Mouse (Mus musculus): Measurements from ENCODE around the gene Vwa7. TPM values are rescaled to one million over a fixed set of nuclear protein-coding genes. Genes with fewer than 3 reads are reported as not detected.
"Not testable (repeated sequence)": the region's sequence is repeated elsewhere in the genome, so short reads cannot be mapped to it uniquely, and the experiment has no call there.

Vwa7 gene
- polyA plus RNA-seq, 1 experiment from 2014 or later = 0.16 TPM

- H3K4me3 ChIP-seq (replicated peaks; ENCODE audit: low read length) = no peak overlapping the region
- no peaks in the 10 kb centered on the region for H3K36me3 ChIP-seq (replicated peaks; ENCODE audit: control insufficient read depth, insufficient read depth)
- no peaks in the 10 kb centered on the region for H3K27me3 ChIP-seq (ENCODE audit: control insufficient read depth, insufficient read depth, low read length)
- H3K9me3 ChIP-seq (ENCODE audit: control insufficient read depth, low read length) = no peaks in the 10 kb centered on the region
- 94% methylated on average over 15 of the region's 15 CpGs for WGBS
- H3K4me1 ChIP-seq (replicated peaks; ENCODE audit: control insufficient read depth, insufficient read depth, low read length) = peaks cover 17% of the 10 kb centered on the region
- no peak overlapping the region for H3K27ac ChIP-seq
- H3K9ac ChIP-seq = no peak overlapping the region
- DNase-seq (ENCODE audit: low spot score) = no peak
- no peak for ATAC-seq (ENCODE audit: low FRiP score)
- no peak overlapping the region for H3K4me2 ChIP-seq (replicated peaks)
Measured at GRCm38 (mm10) chr17:34998526-34999430, 17.6 kb upstream of the Vwa7 start.

- H3K4me1 ChIP-seq (replicated peaks; ENCODE audit: control insufficient read depth, insufficient read depth, low read length) = peaks cover 17% of the 10 kb centered on the region
- peak overlapping the region; percentile 100 for H3K4me2 ChIP-seq (replicated peaks)
- peak overlapping the region; percentile 92 for H3K4me3 ChIP-seq (replicated peaks; ENCODE audit: low read length)
- not testable (repeated sequence) for DNase-seq (ENCODE audit: low spot score); ATAC-seq (ENCODE audit: low FRiP score); H3K9me3 ChIP-seq (ENCODE audit: control insufficient read depth, low read length); H3K27me3 ChIP-seq (ENCODE audit: control insufficient read depth, insufficient read depth, low read length); H3K36me3 ChIP-seq (replicated peaks; ENCODE audit: control insufficient read depth, insufficient read depth)
- peak overlapping the region; percentile 96 for H3K27ac ChIP-seq
- peak overlapping the region; percentile 92 for H3K9ac ChIP-seq
- WGBS = 25% methylated on average over 28 of the region's 32 CpGs
Measured at GRCm38 (mm10) chr17:34999871-35000716, 16.3 kb upstream of the Vwa7 start.

- WGBS = under 1% methylated on average over 66 of the region's 83 CpGs
- Histone ChIP-seq H3K4me3 (replicated peaks; ENCODE audit: low read length) (peak within 1 kb of the TSS; percentile 92), H3K27ac (peak within 1 kb of the TSS; percentile 96), H3K9ac (peak within 1 kb of the TSS; percentile 92), H3K36me3 (replicated peaks; ENCODE audit: control insufficient read depth, insufficient read depth) (peaks cover 18% of the 10 kb centered on the region), H3K4me1 (replicated peaks; ENCODE audit: control insufficient read depth, insufficient read depth, low read length) (peaks cover 17% of the 10 kb centered on the region), H3K27me3 (ENCODE audit: control insufficient read depth, insufficient read depth, low read length) (no peaks in the 10 kb centered on the region), H3K4me2 (replicated peaks) (peak within 1 kb of the TSS; percentile 100), H3K9me3 (ENCODE audit: control insufficient read depth, low read length) (no peaks in the 10 kb centered on the region)
- DNase-seq (ENCODE audit: low spot score) (peak; percentile 81), ATAC-seq (ENCODE audit: low FRiP score) (peak; percentile 88)
Measured at GRCm38 (mm10) chr17:35000717-35001451, 15.5 kb upstream of the Vwa7 start, which contains the start of gene Vars. Gene Vars, plus strand, starts transcription at chr17:35000987.

- H3K9me3 ChIP-seq (ENCODE audit: control insufficient read depth, low read length) = no peaks in the 10 kb centered on the region
- peak overlapping the region; percentile 96 for H3K27ac ChIP-seq
- H3K27me3 ChIP-seq (ENCODE audit: control insufficient read depth, insufficient read depth, low read length) = no peaks in the 10 kb centered on the region
- peaks cover 17% of the 10 kb centered on the region for H3K4me1 ChIP-seq (replicated peaks; ENCODE audit: control insufficient read depth, insufficient read depth, low read length)
- peak overlapping the region; percentile 100 for H3K4me2 ChIP-seq (replicated peaks)
- DNase-seq (ENCODE audit: low spot score) (peak; percentile 25), ATAC-seq (ENCODE audit: low FRiP score) (no peak; the same call in 1 of the 2 replicates)
- peaks cover 23% of the 10 kb centered on the region for H3K36me3 ChIP-seq (replicated peaks; ENCODE audit: control insufficient read depth, insufficient read depth)
- H3K4me3 ChIP-seq (replicated peaks; ENCODE audit: low read length) = peak overlapping the region; percentile 92
- H3K9ac ChIP-seq = peak overlapping the region; percentile 92
- WGBS = under 1% methylated on average over 35 of the region's 35 CpGs
Measured at GRCm38 (mm10) chr17:35001452-35002152, 14.8 kb upstream of the Vwa7 start.

GRCm38 (mm10) chr17:35002153-35002865, 14.1 kb upstream of the Vwa7 start:
- H3K27me3 ChIP-seq (ENCODE audit: control insufficient read depth, insufficient read depth, low read length) = no peaks in the 10 kb centered on the region
- H3K9me3 ChIP-seq (ENCODE audit: control insufficient read depth, low read length) = no peaks in the 10 kb centered on the region
- peak overlapping the region; percentile 92 for H3K4me3 ChIP-seq (replicated peaks; ENCODE audit: low read length)
- WGBS = 14% methylated on average over 12 of the region's 12 CpGs
- H3K9ac ChIP-seq = peak overlapping the region; percentile 92
- DNase-seq (ENCODE audit: low spot score) (no peak), ATAC-seq (ENCODE audit: low FRiP score) (no peak)
- peak overlapping the region; percentile 100 for H3K4me2 ChIP-seq (replicated peaks)
- peaks cover 30% of the 10 kb centered on the region for H3K36me3 ChIP-seq (replicated peaks; ENCODE audit: control insufficient read depth, insufficient read depth)
- peaks cover 17% of the 10 kb centered on the region for H3K4me1 ChIP-seq (replicated peaks; ENCODE audit: control insufficient read depth, insufficient read depth, low read length)
- H3K27ac ChIP-seq = no peak overlapping the region

- no peaks in the 10 kb centered on the region for H3K27me3 ChIP-seq (ENCODE audit: control insufficient read depth, insufficient read depth, low read length)
- no peak overlapping the region for H3K27ac ChIP-seq
- H3K9me3 ChIP-seq (ENCODE audit: control insufficient read depth, low read length) = no peaks in the 10 kb centered on the region
- peak overlapping the region; percentile 92; the same call in 1 of the 2 replicates for H3K9ac ChIP-seq
- peaks cover 39% of the 10 kb centered on the region for H3K36me3 ChIP-seq (replicated peaks; ENCODE audit: control insufficient read depth, insufficient read depth)
- H3K4me3 ChIP-seq (replicated peaks; ENCODE audit: low read length) = no peak overlapping the region
- WGBS = 72% methylated on average over 9 of the region's 9 CpGs
- DNase-seq (ENCODE audit: low spot score) = no peak
- peaks cover 17% of the 10 kb centered on the region for H3K4me1 ChIP-seq (replicated peaks; ENCODE audit: control insufficient read depth, insufficient read depth, low read length)
- no peak for ATAC-seq (ENCODE audit: low FRiP score)
- H3K4me2 ChIP-seq (replicated peaks) = peak overlapping the region; percentile 100
Measured at GRCm38 (mm10) chr17:35003022-35003838, 13.1 kb upstream of the Vwa7 start.

GRCm38 (mm10) chr17:35004075-35004717, 12.2 kb upstream of the Vwa7 start:
- Histone ChIP-seq H3K9ac (no peak overlapping the region), H3K9me3 (ENCODE audit: control insufficient read depth, low read length) (no peaks in the 10 kb centered on the region), H3K4me3 (replicated peaks; ENCODE audit: low read length) (no peak overlapping the region), H3K27ac (no peak overlapping the region), H3K4me2 (replicated peaks) (no peak overlapping the region), H3K36me3 (replicated peaks; ENCODE audit: control insufficient read depth, insufficient read depth) (peaks cover 49% of the 10 kb centered on the region), H3K27me3 (ENCODE audit: control insufficient read depth, insufficient read depth, low read length) (no peaks in the 10 kb centered on the region), H3K4me1 (replicated peaks; ENCODE audit: control insufficient read depth, insufficient read depth, low read length) (peaks cover 17% of the 10 kb centered on the region)
- DNase-seq (ENCODE audit: low spot score) = no peak
- WGBS = 96% methylated on average over 17 of the region's 17 CpGs
- no peak for ATAC-seq (ENCODE audit: low FRiP score)

Measured in hindbrain, embryonic 14.5 days (tissue).